Mouse (Mus musculus): ENCODE measurements around the gene Pcsk1. TPM values are rescaled to one million over a fixed set of nuclear protein-coding genes. Genes with fewer than 3 reads are reported as not detected.

Pcsk1 gene
- total and polyA plus RNA-seq, 3 experiments = not detected

- dilution Hi-C loops (cut with MboI; ENCODE audit: extremely low pct_ligation_motif_present, extremely low pct_unique_long_range_greater_than_20kb, low sequenced_read_pairs) = no loop called here
- Histone ChIP-seq H3K9ac (ENCODE audit: insufficient read depth, low read depth) (no peak overlapping the region), H3K9me3 (replicated peaks; ENCODE audit: low read length) (no peaks in the 10 kb centered on the region), H3K27ac (ENCODE audit: insufficient read depth, low read depth) (no peak overlapping the region), H3K4me2 (ENCODE audit: insufficient read depth, low read depth, poor library complexity, severe bottlenecking) (no peak overlapping the region), H3K4me3 (replicated peaks in 1 of 3; ENCODE audit: low read depth in 2 of 3, low read length in 2 of 3, poor library complexity in 1 of 3) (no peak overlapping the region), H3K79me2 (replicated peaks; ENCODE audit: control insufficient read depth, extremely low read depth, insufficient read depth, poor library complexity, severe bottlenecking) (no peaks in the 10 kb centered on the region), H3K27me3 (replicated peaks) (no peaks in the 10 kb centered on the region), H3K36me3 (replicated peaks in 1 of 2; ENCODE audit: control insufficient read depth in 1 of 2, insufficient read depth in 1 of 2, low read length in 1 of 2) (no peaks in the 10 kb centered on the region), H3K4me1 (ENCODE audit: control insufficient read depth in 1 of 2, insufficient read depth in 2 of 2) (peaks cover 0 to 2% of the 10 kb centered on the region in 2 experiments; a peak in 1 of 4 replicates)
- DNase-seq (ENCODE audit: extremely low read depth) = no peak
- in situ Hi-C loops (cut with MboI; ENCODE audit: low pct_ligation_motif_present, low pct_unique_long_range_greater_than_20kb, low sequenced_read_pairs) = no loop called here
- TF ChIP-seq JUN (IDR thresholded peaks at IDR 0.05; ENCODE audit: insufficient read depth, low read depth, low read length) = no peak
- TF ChIP-seq NRF1 (IDR thresholded peaks at IDR 0.05; ENCODE audit: low read depth, low read length) = no peak
- TF ChIP-seq SMC3 (IDR thresholded peaks at IDR 0.05; ENCODE audit: low read depth, low read length) = no peak
- no peak for TF ChIP-seq KAT2A (IDR thresholded peaks at IDR 0.05; ENCODE audit: insufficient replicate concordance, low read length)
- no peak for TF ChIP-seq E2F4 (IDR thresholded peaks at IDR 0.05; ENCODE audit: insufficient replicate concordance, low read depth, low read length)
- no peak for TF ChIP-seq EP300 (IDR thresholded peaks at IDR 0.05; ENCODE audit: low read length)
- no peak for TF ChIP-seq ZC3H11A (IDR thresholded peaks at IDR 0.05; ENCODE audit: low read depth, low read length)
- no peak for TF ChIP-seq BHLHE40 (IDR thresholded peaks at IDR 0.05; ENCODE audit: low read depth, low read length)
- TF ChIP-seq MAZ (IDR thresholded peaks at IDR 0.05; ENCODE audit: low read depth, low read length) = no peak
- no peak for TF ChIP-seq CTCF (conservative IDR thresholded peaks at IDR 0.05 in 1 of 2, IDR thresholded peaks at IDR 0.05 in 1 of 2; ENCODE audit: low read depth in 2 of 2, low read length in 2 of 2)
- no peak for TF ChIP-seq MAFK (IDR thresholded peaks at IDR 0.05; ENCODE audit: insufficient replicate concordance, low read length)
- no peak for TF ChIP-seq HCFC1 (IDR thresholded peaks at IDR 0.05; ENCODE audit: low read depth, low read length)
- TF ChIP-seq ETS1 (conservative IDR thresholded peaks at IDR 0.05; ENCODE audit: low read depth, low read length) = no peak
- TF ChIP-seq MYC (IDR thresholded peaks at IDR 0.05; ENCODE audit: low read depth, low read length) = no peak
- no peak for TF ChIP-seq USF2 (conservative IDR thresholded peaks at IDR 0.05; ENCODE audit: low read depth, low read length)
- no peak for TF ChIP-seq TCF12 (IDR thresholded peaks at IDR 0.05; ENCODE audit: low read depth, low read length)
- no peak for TF ChIP-seq NELFE (IDR thresholded peaks at IDR 0.05; ENCODE audit: low read depth, low read length)
- TF ChIP-seq RCOR1 (conservative IDR thresholded peaks at IDR 0.05; ENCODE audit: low read depth, low read length) = no peak
- TF ChIP-seq IRF4 (IDR thresholded peaks at IDR 0.05; ENCODE audit: low read depth, low read length) = no peak
These were observed 25.7 kb upstream of the Pcsk1 start for GRCm38 (mm10) chr13:75063947-75064346.

DNA sequence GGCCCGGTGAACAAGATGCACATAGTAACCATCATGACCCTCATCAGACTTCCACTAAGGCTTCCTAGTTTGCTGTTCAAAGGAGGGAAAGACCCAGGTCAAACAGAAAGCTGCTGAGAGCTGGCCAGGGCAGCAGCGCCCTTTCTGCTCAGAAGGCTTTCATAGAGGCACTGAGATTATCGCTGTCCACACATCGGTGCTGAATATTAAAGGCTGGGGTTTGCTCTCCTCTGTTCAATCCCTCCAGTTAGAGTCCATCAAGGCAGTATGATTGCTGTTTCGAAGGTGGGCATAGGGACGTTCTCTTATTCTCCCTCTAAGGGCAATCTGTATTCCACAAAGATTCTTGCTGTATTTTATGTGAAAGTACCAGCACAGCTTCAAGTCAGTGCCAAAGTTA, 1.0 kb upstream of the Pcsk1 start:
- dilution Hi-C loops (cut with MboI; ENCODE audit: extremely low pct_ligation_motif_present, extremely low pct_unique_long_range_greater_than_20kb, low sequenced_read_pairs) (no loop called here), in situ Hi-C loops (cut with MboI; ENCODE audit: low pct_ligation_motif_present, low pct_unique_long_range_greater_than_20kb, low sequenced_read_pairs) (no loop called here)
- Histone ChIP-seq H3K27me3 (replicated peaks) (no peaks in the 10 kb centered on the region), H3K4me3 (replicated peaks in 1 of 3; ENCODE audit: low read depth in 2 of 3, low read length in 2 of 3, poor library complexity in 1 of 3) (no peak overlapping the region), H3K4me1 (ENCODE audit: control insufficient read depth in 1 of 2, insufficient read depth in 2 of 2) (0 out of 4 replicates have a peak, but pooled peaks cover 0 to 4% of the 10 kb centered on the region in 2 experiments), H3K9ac (ENCODE audit: insufficient read depth, low read depth) (no peak overlapping the region), H3K36me3 (replicated peaks in 1 of 2; ENCODE audit: control insufficient read depth in 1 of 2, insufficient read depth in 1 of 2, low read length in 1 of 2) (no peaks in the 10 kb centered on the region), H3K79me2 (replicated peaks; ENCODE audit: control insufficient read depth, extremely low read depth, insufficient read depth, poor library complexity, severe bottlenecking) (no peaks in the 10 kb centered on the region), H3K4me2 (ENCODE audit: insufficient read depth, low read depth, poor library complexity, severe bottlenecking) (peak overlapping the region; percentile 85), H3K27ac (ENCODE audit: insufficient read depth, low read depth) (no peak overlapping the region), H3K9me3 (replicated peaks; ENCODE audit: low read length) (no peaks in the 10 kb centered on the region)
- DNase-seq (ENCODE audit: extremely low read depth) = peak; percentile 19
- TF ChIP-seq KAT2A (IDR thresholded peaks at IDR 0.05; ENCODE audit: insufficient replicate concordance, low read length) = no peak
- TF ChIP-seq IRF4 (IDR thresholded peaks at IDR 0.05; ENCODE audit: low read depth, low read length) = no peak
- TF ChIP-seq USF2 (conservative IDR thresholded peaks at IDR 0.05; ENCODE audit: low read depth, low read length) = no peak
- TF ChIP-seq MYC (IDR thresholded peaks at IDR 0.05; ENCODE audit: low read depth, low read length) = no peak
- no peak for TF ChIP-seq RAD21 (IDR thresholded peaks at IDR 0.05; ENCODE audit: low read depth, low read length)

Data from CH12.LX (cell line).